Mouse (Mus musculus): ENCODE measurements around the gene Cacna1d. TPM values are rescaled to one million over a fixed set of nuclear protein-coding genes. Genes with fewer than 3 reads are reported as not detected.

Gene Cacna1d
- total RNA-seq, 2 experiments from 2014 or later = 52.3 to 56.0 TPM

DNA sequence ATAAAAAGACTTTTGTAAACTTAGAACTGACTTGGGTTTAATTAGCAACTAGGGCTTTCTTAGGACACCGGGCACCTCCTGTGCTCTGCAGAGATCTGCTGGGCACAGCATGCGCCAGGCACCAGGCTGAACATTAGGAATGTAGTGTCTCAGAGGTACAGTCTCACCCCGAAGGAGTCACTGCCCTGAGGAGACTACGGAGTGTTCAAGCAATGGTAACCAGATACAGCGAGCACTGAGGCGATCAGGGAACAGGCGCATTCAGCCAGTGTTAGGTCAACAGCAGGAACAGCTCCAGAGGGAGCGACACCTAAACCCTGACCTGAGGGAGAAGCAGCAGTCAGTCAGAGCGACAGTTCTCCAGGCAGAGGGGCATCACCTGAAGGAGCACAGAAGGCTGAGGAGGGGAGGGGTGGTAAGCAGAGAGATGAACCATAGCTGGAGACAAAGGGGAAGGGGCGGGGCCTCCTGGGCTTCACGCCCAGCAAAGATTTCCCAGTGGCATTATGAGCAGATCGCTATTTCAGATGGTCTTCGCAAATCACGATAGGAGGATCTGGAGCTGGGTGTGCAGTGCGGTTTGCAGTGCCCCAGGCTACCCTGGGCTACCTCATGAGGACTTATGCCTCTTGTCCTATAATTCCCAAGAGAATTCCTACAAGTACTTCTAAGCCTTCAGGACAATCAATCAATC lies 413.0 kb downstream of the Cacna1d start:
- Histone ChIP-seq H3K4me3 (no peak overlapping the region), H3K27ac (no peak overlapping the region)
- no peak for DNase-seq (ENCODE audit: extremely low spot score in 1 of 2, low spot score in 2 of 2)
- TF ChIP-seq CTCF (IDR thresholded peaks at IDR 0.05) = no peak
- intact Hi-C loops (cut with DNase I) = no loop called here

- Histone ChIP-seq H3K27ac (no peak overlapping the region), H3K4me3 (no peak overlapping the region)
- intact Hi-C loops (cut with DNase I) = no loop called here
- no peak for TF ChIP-seq CTCF (IDR thresholded peaks at IDR 0.05)
- DNase-seq (ENCODE audit: extremely low spot score in 1 of 2, low spot score in 2 of 2) = no peak
Observed at GRCm38 (mm10) chr14:30075268-30075887, 415.9 kb downstream of the Cacna1d start.

DNA sequence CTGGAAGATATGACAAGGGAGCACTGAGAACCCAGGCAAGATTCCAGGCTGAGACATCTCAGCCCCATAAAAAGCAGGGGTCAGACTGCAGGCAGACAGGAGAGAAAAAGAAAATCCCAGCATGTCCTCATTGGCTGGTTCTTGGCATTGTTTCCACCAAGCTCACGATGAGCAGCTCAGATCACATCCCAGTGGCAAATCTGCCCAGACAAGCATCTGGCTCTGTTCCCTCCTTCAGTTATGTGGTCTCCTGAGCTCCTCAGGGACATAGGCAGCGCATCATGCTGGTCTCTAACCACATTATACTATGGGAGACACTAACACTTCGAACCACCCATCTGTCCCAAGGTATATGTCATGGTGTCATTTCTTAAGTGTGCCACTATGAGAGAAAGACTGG lies 422.7 kb downstream of the Cacna1d start:
- TF ChIP-seq CTCF (IDR thresholded peaks at IDR 0.05) = no peak
- intact Hi-C loops (cut with DNase I) = no loop called here
- Histone ChIP-seq H3K4me3 (no peak overlapping the region), H3K27ac (no peak overlapping the region)
- no peak for DNase-seq (ENCODE audit: extremely low spot score in 1 of 2, low spot score in 2 of 2)

GRCm38 (mm10) chr14:30066752-30067151 lies 424.5 kb downstream of the Cacna1d start:
- intact Hi-C loops (cut with DNase I) = no loop called here
- H3K27ac ChIP-seq = no peak overlapping the region
- no peak overlapping the region for H3K4me3 ChIP-seq
- DNase-seq (ENCODE audit: extremely low spot score in 1 of 2, low spot score in 2 of 2) = no peak
- TF ChIP-seq CTCF (IDR thresholded peaks at IDR 0.05) = no peak

GRCm38 (mm10) chr14:30064864-30065263 lies 426.4 kb downstream of the Cacna1d start:
- Histone ChIP-seq H3K4me3 (no peak overlapping the region), H3K27ac (no peak overlapping the region)
- intact Hi-C loops (cut with DNase I) = no loop called here
- DNase-seq (ENCODE audit: extremely low spot score in 1 of 2, low spot score in 2 of 2) = no peak
- TF ChIP-seq CTCF (IDR thresholded peaks at IDR 0.05) = no peak

DNA sequence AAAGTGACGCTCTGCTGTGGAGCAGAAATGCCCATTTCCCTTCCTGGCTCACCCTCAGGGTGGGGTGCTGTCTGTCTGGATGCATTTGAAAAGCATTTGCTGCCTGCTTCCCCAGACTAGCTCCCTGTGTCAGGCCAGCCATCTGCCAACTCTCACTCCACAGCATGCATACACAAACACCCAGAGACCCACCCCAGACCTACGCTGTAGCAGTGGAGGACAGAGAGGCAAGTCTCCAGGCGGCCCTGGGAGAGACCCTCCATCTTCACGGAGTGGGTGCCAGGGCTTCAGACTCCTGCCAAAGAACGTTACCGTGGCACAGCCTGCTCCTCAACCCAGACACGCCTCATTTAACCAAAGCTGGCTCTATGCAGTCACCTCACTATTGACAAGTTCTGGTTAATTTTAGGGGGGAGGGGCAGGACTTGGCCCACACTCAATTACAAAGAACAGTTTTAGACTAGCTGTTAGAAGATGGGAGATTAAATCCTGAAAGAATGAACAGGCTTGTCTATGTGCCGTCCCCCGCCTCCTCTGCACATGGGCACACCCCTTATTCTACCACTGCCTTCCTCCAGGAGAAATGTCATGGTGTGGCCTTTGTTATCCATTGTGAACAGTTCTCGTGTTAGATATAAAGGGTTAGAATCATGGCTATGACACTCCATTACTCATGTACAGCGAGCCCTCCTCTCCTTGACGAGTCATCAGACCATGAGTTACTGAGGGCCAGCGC lies 435.1 kb downstream of the Cacna1d start:
- intact Hi-C loops (cut with DNase I) = no loop called here
- no peak for DNase-seq (ENCODE audit: extremely low spot score in 1 of 2, low spot score in 2 of 2)
- H3K27ac ChIP-seq = peak overlapping the region; percentile 45
- H3K4me3 ChIP-seq = no peak overlapping the region
- TF ChIP-seq CTCF (IDR thresholded peaks at IDR 0.05) = no peak

GRCm38 (mm10) chr14:30054922-30055321 lies 436.3 kb downstream of the Cacna1d start:
- intact Hi-C loops (cut with DNase I) = no loop called here
- no peak for DNase-seq (ENCODE audit: extremely low spot score in 1 of 2, low spot score in 2 of 2)
- H3K4me3 ChIP-seq = no peak overlapping the region
- TF ChIP-seq CTCF (IDR thresholded peaks at IDR 0.05) = no peak
- no peak overlapping the region for H3K27ac ChIP-seq

DNA sequence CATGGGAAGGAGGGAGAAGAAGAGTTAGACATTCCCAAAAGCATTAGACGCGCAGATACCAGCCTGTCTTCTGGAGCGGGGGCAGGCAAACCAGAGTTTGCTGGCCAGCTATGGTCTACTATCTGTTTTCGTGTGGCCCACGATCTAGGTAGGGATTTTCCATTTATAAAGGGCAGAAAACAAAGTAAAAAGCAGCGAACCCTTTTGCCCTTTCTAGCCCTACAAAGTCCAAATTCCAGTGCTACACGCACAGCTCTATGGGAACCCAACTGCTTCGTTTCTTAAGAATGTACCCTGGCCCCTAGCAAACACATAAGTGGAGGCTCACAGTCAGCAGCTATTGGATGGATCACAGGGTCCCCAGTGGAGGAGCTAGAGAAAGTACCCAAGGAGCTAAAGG lies 441.0 kb downstream of the Cacna1d start:
- intact Hi-C loops (cut with DNase I) = no loop called here

GRCm38 (mm10) chr14:30048049-30048448 lies 443.2 kb downstream of the Cacna1d start:
- DNase-seq (ENCODE audit: extremely low spot score in 1 of 2, low spot score in 2 of 2) = no peak
- Histone ChIP-seq H3K27ac (no peak overlapping the region), H3K4me3 (no peak overlapping the region)
- intact Hi-C loops (cut with DNase I) = no loop called here
- TF ChIP-seq CTCF (IDR thresholded peaks at IDR 0.05) = peak; percentile 47

More for the DNA sequence above, 441.0 kb downstream of the Cacna1d start:
- Histone ChIP-seq H3K27ac (no peak overlapping the region), H3K4me3 (no peak overlapping the region)
- no peak for DNase-seq (ENCODE audit: extremely low spot score in 1 of 2, low spot score in 2 of 2)
- TF ChIP-seq CTCF (IDR thresholded peaks at IDR 0.05) = no peak

DNA sequence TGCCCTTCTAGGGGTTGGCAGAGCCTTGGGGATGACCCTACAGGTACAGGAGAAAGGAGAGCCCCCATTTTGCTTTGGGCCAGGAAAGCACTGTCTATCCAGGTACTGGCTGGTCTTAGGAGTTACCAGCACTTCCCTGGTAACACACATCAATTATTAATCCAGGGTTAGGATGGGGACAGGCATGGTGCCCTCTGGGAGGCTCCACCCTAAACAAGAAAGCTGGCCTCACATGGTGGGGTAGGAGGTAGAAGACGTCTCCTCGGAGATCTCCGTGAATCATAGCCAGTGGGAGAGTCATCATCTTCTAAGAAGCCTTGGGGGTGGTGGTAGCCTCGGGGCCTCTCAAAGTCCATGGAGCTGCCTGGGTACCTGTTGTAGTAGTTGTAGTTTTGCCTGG lies 444.3 kb downstream of the Cacna1d start:
- no peak overlapping the region for H3K27ac ChIP-seq
- H3K4me3 ChIP-seq = no peak overlapping the region
- intact Hi-C loops (cut with DNase I) = no loop called here
- no peak for DNase-seq (ENCODE audit: extremely low spot score in 1 of 2, low spot score in 2 of 2)
- TF ChIP-seq CTCF (IDR thresholded peaks at IDR 0.05) = no peak

GRCm38 (mm10) chr14:30045704-30046220 lies 445.5 kb downstream of the Cacna1d start:
- intact Hi-C loops (cut with DNase I) = no loop called here
- no peak for DNase-seq (ENCODE audit: extremely low spot score in 1 of 2, low spot score in 2 of 2)
- TF ChIP-seq CTCF (IDR thresholded peaks at IDR 0.05) = no peak

GRCm38 (mm10) chr14:30045239-30045638 lies 446.0 kb downstream of the Cacna1d start:
- no peak for DNase-seq (ENCODE audit: extremely low spot score in 1 of 2, low spot score in 2 of 2)
- TF ChIP-seq CTCF (IDR thresholded peaks at IDR 0.05) = no peak
- intact Hi-C loops (cut with DNase I) = no loop called here
- Histone ChIP-seq H3K4me3 (no peak overlapping the region), H3K27ac (no peak overlapping the region)

More at GRCm38 (mm10) chr14:30045704-30046220, 445.5 kb downstream of the Cacna1d start:
- Histone ChIP-seq H3K4me3 (no peak overlapping the region), H3K27ac (no peak overlapping the region)
